Mouse (Mus musculus): ENCODE data around the gene Bcas3. TPM values are rescaled to one million over a fixed set of nuclear protein-coding genes. Genes with fewer than 3 reads are reported as not detected.
A peak's percentile ranks its signal among the peaks of the same experiment; 100 is the strongest.

Bcas3 gene
- polyA plus RNA-seq, 1 experiment from 2014 or later = 30.6 TPM

DNA sequence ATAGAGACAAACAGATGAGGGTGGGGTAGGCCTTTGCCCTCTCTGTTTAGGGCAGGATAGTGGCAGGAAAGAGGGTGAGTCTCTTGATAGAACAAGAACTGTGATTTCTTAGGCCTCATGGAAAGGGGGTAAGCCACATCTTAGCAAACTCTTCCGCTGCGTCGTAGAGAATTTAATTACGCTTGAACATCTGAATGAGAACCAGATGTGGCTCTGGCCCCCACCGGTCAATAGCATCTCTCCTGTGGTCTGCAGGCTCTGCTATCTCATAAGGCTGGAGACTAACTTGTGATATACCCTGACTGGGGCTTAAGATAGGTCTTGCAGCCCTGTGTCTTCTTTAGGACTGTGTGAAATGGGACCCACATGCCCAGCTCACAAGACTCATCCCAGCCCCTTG lies 463.5 kb downstream of the Bcas3 start:
- Histone ChIP-seq H3K36me3 (ENCODE audit: control insufficient read depth, insufficient read depth, low read length) (no peaks in the 10 kb centered on the region), H3K9me3 (ENCODE audit: control insufficient read depth, low read length) (no peaks in the 10 kb centered on the region), H3K4me3 (ENCODE audit: low read length) (no peak overlapping the region), H3K9ac (ENCODE audit: low read depth, low read length) (no peak overlapping the region), H3K27me3 (ENCODE audit: control insufficient read depth, insufficient read depth, low read length) (peaks cover 4% of the 10 kb centered on the region; the same call in 1 of the 2 replicates), H3K27ac (ENCODE audit: low read depth, low read length) (no peak overlapping the region), H3K4me1 (ENCODE audit: control insufficient read depth, insufficient read depth, low read length) (peaks cover 23% of the 10 kb centered on the region), H3K4me2 (replicated peaks; ENCODE audit: low read depth, low read length) (no peak overlapping the region)
- WGBS = 60% methylated on average over 5 of the region's 5 CpGs
- no peak for ATAC-seq (ENCODE audit: low FRiP score, low TSS enrichment)

DNA sequence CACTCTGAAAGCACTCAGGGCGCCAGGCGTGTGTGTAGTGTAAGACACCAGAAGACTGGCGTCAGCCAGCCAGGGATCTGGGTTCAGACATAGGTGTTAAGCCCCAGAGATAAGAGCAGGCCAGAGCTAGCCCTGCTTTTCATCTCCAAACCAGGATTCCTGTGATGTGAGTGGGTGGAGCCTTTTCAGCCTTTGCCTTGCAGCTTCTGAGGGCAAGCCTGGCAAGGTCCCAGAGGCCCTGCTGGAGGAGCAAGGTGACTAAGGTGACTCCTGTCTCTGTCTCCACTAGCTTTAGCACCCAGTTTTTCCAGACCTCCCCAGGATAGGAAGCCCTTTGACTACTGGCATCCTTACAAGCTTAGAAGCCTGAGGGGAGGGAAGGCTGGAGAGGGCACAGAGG lies 465.4 kb downstream of the Bcas3 start:
- ATAC-seq (ENCODE audit: low FRiP score, low TSS enrichment) = no peak
- Histone ChIP-seq H3K4me2 (replicated peaks; ENCODE audit: low read depth, low read length) (no peak overlapping the region), H3K4me1 (ENCODE audit: control insufficient read depth, insufficient read depth, low read length) (peaks cover 39% of the 10 kb centered on the region)

DNA sequence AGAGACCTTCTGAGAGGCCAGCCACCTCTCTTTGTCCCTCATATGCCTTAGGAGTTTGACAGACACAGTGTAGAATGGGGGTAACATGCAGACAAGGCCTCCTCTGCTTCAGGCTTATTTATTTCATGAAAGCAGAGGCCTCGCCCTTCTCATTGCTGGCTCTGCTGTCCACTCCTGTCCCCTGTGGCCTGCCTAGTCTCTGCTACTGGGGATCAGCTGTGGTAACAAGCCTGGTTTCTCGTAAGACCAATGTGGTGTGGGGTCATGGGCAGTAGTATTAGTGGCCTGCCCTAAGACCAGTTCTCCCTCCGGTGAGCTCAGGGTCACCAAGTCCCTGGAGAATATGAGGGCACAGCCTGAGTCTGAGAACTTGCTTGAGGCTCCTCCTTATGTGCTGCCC lies 468.0 kb downstream of the Bcas3 start:
- peak overlapping the region; percentile 47; the same call in 1 of the 2 replicates for H3K27ac ChIP-seq (ENCODE audit: low read depth, low read length)
- no peak overlapping the region for H3K9ac ChIP-seq (ENCODE audit: low read depth, low read length)

More for the DNA sequence above, 465.4 kb downstream of the Bcas3 start:
- Histone ChIP-seq H3K4me3 (ENCODE audit: low read length) (no peak overlapping the region), H3K9ac (ENCODE audit: low read depth, low read length) (no peak overlapping the region), H3K27me3 (ENCODE audit: control insufficient read depth, insufficient read depth, low read length) (0 out of 2 replicates have a peak, but pooled peaks cover 2% of the 10 kb centered on the region), H3K36me3 (ENCODE audit: control insufficient read depth, insufficient read depth, low read length) (no peaks in the 10 kb centered on the region), H3K27ac (ENCODE audit: low read depth, low read length) (no peak overlapping the region), H3K9me3 (ENCODE audit: control insufficient read depth, low read length) (no peaks in the 10 kb centered on the region)
- WGBS = 85% methylated on average over 3 of the region's 3 CpGs

DNA sequence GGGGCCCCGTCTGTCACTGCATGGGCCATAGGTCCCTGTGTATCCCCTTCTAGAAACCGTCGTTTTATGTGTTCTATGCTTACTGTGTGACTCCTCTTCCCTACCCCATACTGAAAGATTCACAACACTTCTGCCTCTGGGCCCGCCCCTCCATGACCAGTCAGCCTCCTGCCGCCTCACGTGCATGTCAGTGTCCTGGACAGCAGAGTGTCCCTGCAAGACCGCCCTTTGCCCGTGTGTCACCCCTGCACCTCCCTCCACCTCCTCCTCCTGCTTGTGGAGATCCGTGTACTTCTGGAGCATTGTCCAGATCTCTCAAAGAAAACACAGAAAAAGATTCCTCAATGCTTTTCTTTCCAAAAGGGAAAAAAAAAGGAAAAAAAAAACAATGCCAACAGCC lies 468.7 kb downstream of the Bcas3 start:
- WGBS = 67% methylated on average over 9 of the region's 9 CpGs
- Histone ChIP-seq H3K27ac (ENCODE audit: low read depth, low read length) (peak overlapping the region; percentile 11; the same call in 1 of the 2 replicates), H3K27me3 (ENCODE audit: control insufficient read depth, insufficient read depth, low read length) (peaks cover 2% of the 10 kb centered on the region; the same call in 1 of the 2 replicates), H3K9me3 (ENCODE audit: control insufficient read depth, low read length) (no peaks in the 10 kb centered on the region), H3K4me2 (replicated peaks; ENCODE audit: low read depth, low read length) (no peak overlapping the region), H3K4me1 (ENCODE audit: control insufficient read depth, insufficient read depth, low read length) (peaks cover 43% of the 10 kb centered on the region), H3K36me3 (ENCODE audit: control insufficient read depth, insufficient read depth, low read length) (no peaks in the 10 kb centered on the region), H3K4me3 (ENCODE audit: low read length) (no peak overlapping the region), H3K9ac (ENCODE audit: low read depth, low read length) (no peak overlapping the region)
- no peak for ATAC-seq (ENCODE audit: low FRiP score, low TSS enrichment)

More for the DNA sequence above, 468.0 kb downstream of the Bcas3 start:
- H3K27me3 ChIP-seq (ENCODE audit: control insufficient read depth, insufficient read depth, low read length) = peaks cover 2% of the 10 kb centered on the region; the same call in 1 of the 2 replicates
- no peak overlapping the region for H3K4me3 ChIP-seq (ENCODE audit: low read length)
- H3K36me3 ChIP-seq (ENCODE audit: control insufficient read depth, insufficient read depth, low read length) = no peaks in the 10 kb centered on the region
- 84% methylated on average over 3 of the region's 3 CpGs for WGBS
- H3K4me2 ChIP-seq (replicated peaks; ENCODE audit: low read depth, low read length) = no peak overlapping the region
- no peak for ATAC-seq (ENCODE audit: low FRiP score, low TSS enrichment)
- peaks cover 36% of the 10 kb centered on the region for H3K4me1 ChIP-seq (ENCODE audit: control insufficient read depth, insufficient read depth, low read length)
- H3K9me3 ChIP-seq (ENCODE audit: control insufficient read depth, low read length) = no peaks in the 10 kb centered on the region

DNA sequence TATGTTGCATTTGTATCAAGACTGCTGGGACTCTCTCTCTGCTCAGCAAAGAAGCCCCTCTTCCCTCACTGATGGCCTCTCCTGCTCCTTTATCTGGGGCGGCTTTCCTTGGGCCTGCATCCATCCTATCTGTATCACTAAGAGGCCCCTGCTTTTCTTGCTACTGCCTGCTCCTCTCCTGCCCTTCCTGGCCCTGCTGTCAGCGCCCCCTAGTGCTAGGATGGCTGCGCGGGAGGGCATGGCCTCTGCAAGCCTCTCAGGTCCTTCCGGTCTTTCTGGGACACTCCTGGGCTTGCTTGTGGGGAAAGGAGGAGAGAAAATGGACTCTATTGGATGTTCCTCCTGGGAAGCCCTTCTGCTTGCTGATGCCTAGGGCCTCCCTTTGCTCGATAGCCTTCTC lies 470.2 kb downstream of the Bcas3 start:
- Histone ChIP-seq H3K4me3 (ENCODE audit: low read length) (no peak overlapping the region), H3K4me1 (ENCODE audit: control insufficient read depth, insufficient read depth, low read length) (peaks cover 52% of the 10 kb centered on the region), H3K27ac (ENCODE audit: low read depth, low read length) (no peak overlapping the region), H3K9me3 (ENCODE audit: control insufficient read depth, low read length) (no peaks in the 10 kb centered on the region), H3K36me3 (ENCODE audit: control insufficient read depth, insufficient read depth, low read length) (no peaks in the 10 kb centered on the region), H3K9ac (ENCODE audit: low read depth, low read length) (no peak overlapping the region), H3K4me2 (replicated peaks; ENCODE audit: low read depth, low read length) (no peak overlapping the region), H3K27me3 (ENCODE audit: control insufficient read depth, insufficient read depth, low read length) (peaks cover 6% of the 10 kb centered on the region)
- no peak for ATAC-seq (ENCODE audit: low FRiP score, low TSS enrichment)
- 19% methylated on average over 5 of the region's 6 CpGs for WGBS

DNA sequence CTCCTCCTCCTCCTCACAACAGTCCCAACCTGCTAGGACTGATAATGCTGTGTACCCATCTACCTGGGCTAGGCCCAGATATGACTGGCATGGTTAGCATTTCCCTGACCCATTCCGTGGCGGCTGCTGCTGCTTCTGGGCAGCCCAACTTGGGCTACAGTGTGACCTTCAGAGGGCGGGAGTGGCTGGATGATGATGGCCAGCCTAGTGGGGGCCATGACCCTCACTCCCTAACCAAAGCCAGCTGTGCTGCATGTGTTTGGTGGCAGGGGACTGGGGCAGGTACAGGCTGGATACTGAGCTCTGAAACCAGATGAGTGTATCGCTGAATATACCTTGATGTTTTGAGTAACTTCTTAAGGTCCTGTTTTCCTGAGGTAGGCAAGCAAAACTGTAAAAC lies 470.8 kb downstream of the Bcas3 start:
- no peaks in the 10 kb centered on the region for H3K9me3 ChIP-seq (ENCODE audit: control insufficient read depth, low read length)
- H3K36me3 ChIP-seq (ENCODE audit: control insufficient read depth, insufficient read depth, low read length) = no peaks in the 10 kb centered on the region
- no peak overlapping the region for H3K4me2 ChIP-seq (replicated peaks; ENCODE audit: low read depth, low read length)
- H3K4me3 ChIP-seq (ENCODE audit: low read length) = no peak overlapping the region
- ATAC-seq (ENCODE audit: low FRiP score, low TSS enrichment) = no peak
- H3K27me3 ChIP-seq (ENCODE audit: control insufficient read depth, insufficient read depth, low read length) = peaks cover 11% of the 10 kb centered on the region
- no peak overlapping the region for H3K9ac ChIP-seq (ENCODE audit: low read depth, low read length)
- H3K27ac ChIP-seq (ENCODE audit: low read depth, low read length) = no peak overlapping the region
- WGBS = 83% methylated on average over 4 of the region's 4 CpGs
- H3K4me1 ChIP-seq (ENCODE audit: control insufficient read depth, insufficient read depth, low read length) = peaks cover 56% of the 10 kb centered on the region

DNA sequence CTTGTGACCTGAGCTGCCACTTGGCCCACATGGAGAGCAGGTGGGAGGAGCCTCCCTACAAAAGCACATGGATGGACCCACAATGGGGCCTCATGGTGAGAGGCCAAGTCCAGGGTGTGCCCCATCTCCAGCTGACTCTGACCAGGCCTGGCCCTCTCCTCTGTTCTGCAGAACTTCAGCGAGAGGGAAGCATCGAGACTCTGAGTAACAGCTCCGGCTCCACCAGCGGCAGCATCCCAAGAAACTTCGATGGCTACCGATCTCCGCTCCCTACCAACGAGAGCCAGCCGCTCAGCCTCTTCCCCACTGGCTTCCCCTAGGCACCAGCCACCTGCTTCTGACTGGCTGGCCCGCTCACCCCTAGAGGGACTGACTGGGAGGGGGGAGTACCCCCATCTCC lies 472.1 kb downstream of the Bcas3 start:
- Histone ChIP-seq H3K4me1 (ENCODE audit: control insufficient read depth, insufficient read depth, low read length) (peaks cover 68% of the 10 kb centered on the region), H3K4me2 (replicated peaks; ENCODE audit: low read depth, low read length) (no peak overlapping the region), H3K9me3 (ENCODE audit: control insufficient read depth, low read length) (no peaks in the 10 kb centered on the region), H3K36me3 (ENCODE audit: control insufficient read depth, insufficient read depth, low read length) (no peaks in the 10 kb centered on the region), H3K27ac (ENCODE audit: low read depth, low read length) (peak overlapping the region; percentile 55; the same call in 1 of the 2 replicates), H3K27me3 (ENCODE audit: control insufficient read depth, insufficient read depth, low read length) (peaks cover 19% of the 10 kb centered on the region), H3K4me3 (ENCODE audit: low read length) (no peak overlapping the region), H3K9ac (ENCODE audit: low read depth, low read length) (no peak overlapping the region)
- WGBS = 74% methylated on average over 10 of the region's 10 CpGs
- ATAC-seq (ENCODE audit: low FRiP score, low TSS enrichment) = no peak

DNA sequence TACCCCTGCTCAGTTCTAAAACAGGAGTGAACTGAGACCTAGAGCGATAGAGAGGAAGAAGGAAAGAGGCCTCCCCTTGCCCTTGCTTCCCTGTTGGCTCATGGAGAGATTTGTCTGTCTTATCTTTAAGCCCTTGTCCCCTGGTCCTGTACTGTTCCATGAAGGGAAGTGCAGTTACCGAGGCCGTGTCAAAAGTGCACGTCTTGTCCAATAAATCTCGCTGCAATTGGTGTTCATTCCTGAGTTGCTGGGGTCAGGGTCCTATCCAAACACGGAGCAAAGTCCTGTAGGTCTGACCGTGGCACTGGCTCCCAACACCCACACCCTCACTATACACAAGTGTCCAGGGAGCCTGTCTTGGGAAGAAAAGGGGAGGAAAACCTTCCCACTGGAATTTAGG lies 472.9 kb downstream of the Bcas3 start:
- no peak overlapping the region for H3K9ac ChIP-seq (ENCODE audit: low read depth, low read length)
- H3K4me1 ChIP-seq (ENCODE audit: control insufficient read depth, insufficient read depth, low read length) = peaks cover 71% of the 10 kb centered on the region
- 15% methylated on average over 7 of the region's 7 CpGs for WGBS

DNA sequence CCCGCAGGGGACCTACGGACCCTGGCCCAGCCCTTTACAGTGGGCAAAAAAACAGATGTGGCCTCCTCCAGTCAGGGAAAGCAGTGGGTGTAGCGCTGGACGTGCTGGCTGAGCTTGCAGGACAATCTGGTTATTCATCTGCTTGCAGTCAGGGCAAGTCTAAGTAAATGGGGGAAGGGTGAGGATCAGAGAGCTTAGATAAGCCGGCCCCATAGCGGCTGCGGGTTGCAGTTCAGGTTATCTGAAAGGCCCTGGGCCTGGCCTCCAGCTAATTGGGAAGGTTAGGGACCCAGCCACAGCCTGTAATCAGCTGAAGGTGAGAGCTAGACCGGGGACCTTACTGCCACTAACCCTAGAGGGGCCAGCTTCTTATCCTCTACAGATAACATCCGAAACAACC lies 474.4 kb downstream of the Bcas3 start:
- H3K4me2 ChIP-seq (replicated peaks; ENCODE audit: low read depth, low read length) = no peak overlapping the region

More for the DNA sequence above, 472.9 kb downstream of the Bcas3 start:
- Histone ChIP-seq H3K4me2 (replicated peaks; ENCODE audit: low read depth, low read length) (no peak overlapping the region), H3K36me3 (ENCODE audit: control insufficient read depth, insufficient read depth, low read length) (no peaks in the 10 kb centered on the region), H3K9me3 (ENCODE audit: control insufficient read depth, low read length) (no peaks in the 10 kb centered on the region), H3K27ac (ENCODE audit: low read depth, low read length) (peak overlapping the region; percentile 55; the same call in 1 of the 2 replicates), H3K27me3 (ENCODE audit: control insufficient read depth, insufficient read depth, low read length) (peaks cover 21% of the 10 kb centered on the region), H3K4me3 (ENCODE audit: low read length) (no peak overlapping the region)
- ATAC-seq (ENCODE audit: low FRiP score, low TSS enrichment) = no peak

More for the DNA sequence above, 474.4 kb downstream of the Bcas3 start:
- Histone ChIP-seq H3K9me3 (ENCODE audit: control insufficient read depth, low read length) (no peaks in the 10 kb centered on the region), H3K27ac (ENCODE audit: low read depth, low read length) (peak overlapping the region; percentile 53; the same call in 1 of the 2 replicates), H3K9ac (ENCODE audit: low read depth, low read length) (no peak overlapping the region), H3K4me3 (ENCODE audit: low read length) (no peak overlapping the region), H3K27me3 (ENCODE audit: control insufficient read depth, insufficient read depth, low read length) (peaks cover 26% of the 10 kb centered on the region), H3K4me1 (ENCODE audit: control insufficient read depth, insufficient read depth, low read length) (peaks cover 58% of the 10 kb centered on the region), H3K36me3 (ENCODE audit: control insufficient read depth, insufficient read depth, low read length) (no peaks in the 10 kb centered on the region)
- ATAC-seq (ENCODE audit: low FRiP score, low TSS enrichment) = no peak
- WGBS = 25% methylated on average over 9 of the region's 9 CpGs

Data from kidney, embryonic 14.5 days (tissue).